23 mouse cellular contexts compared by ENCODE assay signal in the genomic region with DNA sequence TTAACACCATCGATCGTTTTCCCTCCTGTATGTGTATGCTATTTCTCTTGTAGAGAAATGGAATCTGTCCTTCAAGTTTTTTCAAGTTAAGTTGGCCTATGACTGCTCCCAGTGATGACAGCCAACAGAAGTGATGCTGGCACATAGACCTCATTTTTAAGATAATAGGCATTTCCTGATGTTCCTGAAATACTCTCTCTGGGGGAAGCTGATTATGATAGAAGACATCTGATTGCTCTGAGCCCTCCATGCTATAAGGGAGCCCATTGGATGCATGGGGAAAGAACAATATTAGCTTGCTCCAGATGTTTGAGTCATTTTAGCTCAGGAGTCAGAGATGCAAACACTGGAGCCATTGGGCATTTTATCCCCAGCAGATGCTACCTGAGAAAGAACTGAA.
DNase-seq lines count a peak whose midpoint lies in the region; ATAC-seq and TF ChIP-seq lines count a peak whose summit lies in the region.
"Had no signal": no experiment of that assay in that cellular context is flagged by ENCODE, and none has a peak within 500 bp of the region (broad histone marks: within the 10 kb centered on the region; RNA-seq: fewer than 3 reads in every experiment).

No protein-coding gene starts in this region.

- peak; percentile 76; the same call in 1 of the 2 replicates for ATAC-seq in lung, embryonic 15.5 days (ENCODE audit: borderline replicate concordance, extremely low read depth, low FRiP score, low TSS enrichment)
- peak; percentile 58 for ATAC-seq in lung, postnatal 0 days
- no peak for ATAC-seq in hindbrain, embryonic 14.5 days (ENCODE audit: low FRiP score)
- ATAC-seq: forebrain, embryonic 14.5 days had no signal

- TF ChIP-seq EP300 in lung, postnatal 0 days (IDR thresholded peaks at IDR 0.05) = no peak

- TF ChIP-seq CTCF in lung, postnatal 0 days (IDR thresholded peaks at IDR 0.05) = no peak

- no peaks in the 10 kb centered on the region for H3K27me3 ChIP-seq in lung, embryonic 15.5 days
- no peaks in the 10 kb centered on the region for H3K27me3 ChIP-seq in lung, postnatal 0 days (replicated peaks; ENCODE audit: insufficient read depth, low read length)
- H3K27me3 ChIP-seq in hindbrain, embryonic 14.5 days (ENCODE audit: control insufficient read depth, insufficient read depth, low read length) = no peaks in the 10 kb centered on the region
- H3K27me3 ChIP-seq: embryonic facial prominence, embryonic 13.5 days; embryonic facial prominence, embryonic 15.5 days; forebrain, embryonic 12.5 days had no signal

- no peaks in the 10 kb centered on the region for H3K9me3 ChIP-seq in lung, embryonic 15.5 days
- no peaks in the 10 kb centered on the region for H3K9me3 ChIP-seq in lung, postnatal 0 days (ENCODE audit: low read length)
- no peaks in the 10 kb centered on the region for H3K9me3 ChIP-seq in hindbrain, embryonic 14.5 days (ENCODE audit: control insufficient read depth, low read length)
- H3K9me3 ChIP-seq: embryonic facial prominence, embryonic 13.5 days; embryonic facial prominence, embryonic 15.5 days; forebrain, embryonic 10.5 days; forebrain, embryonic 12.5 days had no signal

- H3K4me1 ChIP-seq in lung, embryonic 15.5 days = no peaks in the 10 kb centered on the region
- no peaks in the 10 kb centered on the region for H3K4me1 ChIP-seq in lung, postnatal 0 days (ENCODE audit: insufficient read depth, low read depth, low read length)
- H3K4me1 ChIP-seq in hindbrain, embryonic 14.5 days (replicated peaks; ENCODE audit: control insufficient read depth, insufficient read depth, low read length) = no peaks in the 10 kb centered on the region
- H3K4me1 ChIP-seq: embryonic facial prominence, embryonic 13.5 days; embryonic facial prominence, embryonic 15.5 days; forebrain, embryonic 10.5 days; forebrain, embryonic 12.5 days had no signal

- H3K4me2 ChIP-seq in lung, embryonic 15.5 days = no peak overlapping the region
- no peak overlapping the region for H3K4me2 ChIP-seq in lung, postnatal 0 days (replicated peaks; ENCODE audit: low read depth, low read length)
- H3K4me2 ChIP-seq in hindbrain, embryonic 14.5 days (replicated peaks) = no peak overlapping the region
- H3K4me2 ChIP-seq: embryonic facial prominence, embryonic 13.5 days; embryonic facial prominence, embryonic 15.5 days; forebrain, embryonic 12.5 days had no signal

- H3K36me3 ChIP-seq in lung, embryonic 15.5 days = no peaks in the 10 kb centered on the region
- no peaks in the 10 kb centered on the region for H3K36me3 ChIP-seq in lung, postnatal 0 days (ENCODE audit: insufficient read depth, low read length)
- no peaks in the 10 kb centered on the region for H3K36me3 ChIP-seq in hindbrain, embryonic 14.5 days (replicated peaks; ENCODE audit: control insufficient read depth, insufficient read depth)
- H3K36me3 ChIP-seq: embryonic facial prominence, embryonic 13.5 days; embryonic facial prominence, embryonic 15.5 days; forebrain, embryonic 10.5 days; forebrain, embryonic 12.5 days had no signal

- H3K9ac ChIP-seq in lung, embryonic 15.5 days = no peak overlapping the region
- H3K9ac ChIP-seq in lung, postnatal 0 days (replicated peaks; ENCODE audit: low read depth) = no peak overlapping the region
- no peak overlapping the region for H3K9ac ChIP-seq in hindbrain, embryonic 14.5 days
- H3K9ac ChIP-seq: embryonic facial prominence, embryonic 13.5 days; embryonic facial prominence, embryonic 15.5 days; forebrain, embryonic 12.5 days had no signal

- DNase-seq in lung, postnatal 25 days (ENCODE audit: low spot score) = no peak
- DNase-seq in lung, postnatal 0 days (ENCODE audit: low spot score) = peak; percentile 65
- peak; percentile 16 for DNase-seq in lung, postnatal 10 days
- peak; percentile 22 for DNase-seq in lung, postnatal 36 days
- DNase-seq in hindbrain, embryonic 14.5 days (ENCODE audit: low spot score) = no peak
- no peak for DNase-seq in layer of hippocampus, adult 11-12 months (ENCODE audit: low spot score)
- DNase-seq: adrenal gland, adult 2 months; adrenal gland, postnatal 10 days; adrenal gland, postnatal 25 days; cerebellum, adult 11 months; cerebellum, adult 18-20 months; cerebellum, adult 8-10 months; cerebellum, adult 9-11 months; cerebellum, postnatal 14 days; cerebellum, postnatal 36 days; embryo, embryonic 11 days had no signal

- WGBS in lung, embryonic 15.5 days = 66% methylated on average over 2 of the region's 2 CpGs
- WGBS in lung, postnatal 0 days = 76% methylated on average over 2 of the region's 2 CpGs
- 93% methylated on average over 2 of the region's 2 CpGs for WGBS in hindbrain, embryonic 14.5 days

- H3K4me3 ChIP-seq in lung, embryonic 15.5 days = no peak overlapping the region
- H3K4me3 ChIP-seq in lung, postnatal 0 days (ENCODE audit: low read depth, low read length) = no peak overlapping the region
- H3K4me3 ChIP-seq in hindbrain, embryonic 14.5 days (replicated peaks; ENCODE audit: low read length) = no peak overlapping the region
- H3K4me3 ChIP-seq: embryonic facial prominence, embryonic 13.5 days; embryonic facial prominence, embryonic 15.5 days; erythroblast, embryonic 14.5 days; forebrain, embryonic 10.5 days; forebrain, embryonic 12.5 days had no signal

- no peak overlapping the region for H3K27ac ChIP-seq in lung, embryonic 15.5 days
- H3K27ac ChIP-seq in lung, postnatal 0 days (ENCODE audit: low read length) = no peak overlapping the region
- H3K27ac ChIP-seq in hindbrain, embryonic 14.5 days = no peak overlapping the region
- H3K27ac ChIP-seq: embryonic facial prominence, embryonic 13.5 days; embryonic facial prominence, embryonic 15.5 days; forebrain, embryonic 10.5 days; forebrain, embryonic 12.5 days had no signal

Comparison
In these comparisons a context has a peak if more than half of its experiments do, and no peak if none do; other contexts are left out.
1. DNase-seq: peak in lung, postnatal 0 days (single experiment), lung, postnatal 10 days (single experiment) and lung, postnatal 36 days (single experiment); none in lung, postnatal 25 days (single experiment), hindbrain, embryonic 14.5 days (single experiment) and layer of hippocampus, adult 11-12 months (single experiment).